Mouse (Mus musculus): ENCODE results near the gene 2900011O08Rik.

Gene 2900011O08Rik

DNA sequence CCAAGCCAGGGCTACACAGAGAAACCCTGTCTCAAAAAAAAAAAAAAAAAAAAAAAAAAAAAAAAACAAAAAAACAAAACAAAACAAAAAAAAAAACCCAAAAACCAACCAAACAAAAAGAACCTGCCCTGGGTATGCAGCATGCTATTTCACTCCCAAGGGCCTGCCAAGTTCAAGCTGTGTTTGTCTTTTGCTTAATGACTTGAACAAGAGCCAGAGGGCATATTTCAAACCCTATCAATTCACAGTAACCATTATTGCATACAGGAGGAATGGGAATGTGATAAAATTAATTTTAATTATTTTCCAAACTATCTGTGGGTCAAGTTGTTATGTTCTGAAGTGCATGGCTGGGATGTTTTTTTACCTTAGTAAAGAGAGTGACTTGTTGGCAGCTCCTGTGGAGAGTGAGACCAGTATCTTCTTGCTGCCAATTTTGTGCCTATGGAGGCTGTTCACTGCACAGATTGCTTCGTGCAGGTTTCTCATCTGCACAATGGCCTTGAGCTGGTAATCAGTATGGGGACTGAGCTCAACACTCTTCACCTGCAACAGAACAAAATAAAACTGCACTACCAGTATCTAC, 151.7 kb downstream of the 2900011O08Rik start:
- DNase-seq (ENCODE audit: low spot score) = no peak

DNA sequence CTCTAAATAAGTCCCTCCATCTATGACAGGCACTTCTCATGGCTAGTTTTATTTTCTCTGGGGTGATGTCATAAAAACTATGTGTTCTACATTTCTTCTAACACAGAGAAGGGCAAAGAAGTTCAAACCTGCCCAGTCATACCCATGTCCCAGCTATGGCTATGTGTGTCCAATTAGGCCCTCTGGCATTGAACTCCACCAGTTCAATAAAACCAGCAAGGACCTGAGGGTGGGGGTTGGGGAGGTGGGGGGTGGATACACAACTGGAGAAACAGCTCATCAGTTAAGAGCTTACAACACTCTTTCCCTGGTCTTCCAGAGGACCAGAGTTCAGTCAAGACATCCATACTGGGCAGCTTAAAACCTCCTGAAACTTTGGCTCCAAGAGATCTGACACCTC, 152.7 kb downstream of the 2900011O08Rik start:
- no peak for DNase-seq (ENCODE audit: low spot score)

DNA sequence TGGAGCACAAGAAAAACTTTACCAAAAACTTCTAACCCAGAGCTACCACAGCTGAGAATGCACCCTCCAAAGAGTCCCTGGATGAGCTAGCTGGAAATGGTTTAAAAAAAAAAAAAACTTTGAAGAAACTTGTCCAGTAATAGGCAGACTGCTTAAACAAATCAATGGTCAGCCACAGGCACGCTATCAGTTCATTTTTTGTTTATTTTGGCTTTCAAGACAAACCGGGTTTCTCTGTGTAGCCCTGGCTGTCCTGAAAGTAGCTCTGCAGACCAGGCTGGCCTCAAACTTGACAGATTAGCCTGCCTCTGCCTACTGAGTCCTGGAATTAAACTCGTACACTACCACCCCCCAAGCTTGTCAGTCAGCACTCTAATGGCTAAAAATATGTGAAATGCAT, 156.9 kb downstream of the 2900011O08Rik start:
- DNase-seq (ENCODE audit: low spot score) = no peak

DNA sequence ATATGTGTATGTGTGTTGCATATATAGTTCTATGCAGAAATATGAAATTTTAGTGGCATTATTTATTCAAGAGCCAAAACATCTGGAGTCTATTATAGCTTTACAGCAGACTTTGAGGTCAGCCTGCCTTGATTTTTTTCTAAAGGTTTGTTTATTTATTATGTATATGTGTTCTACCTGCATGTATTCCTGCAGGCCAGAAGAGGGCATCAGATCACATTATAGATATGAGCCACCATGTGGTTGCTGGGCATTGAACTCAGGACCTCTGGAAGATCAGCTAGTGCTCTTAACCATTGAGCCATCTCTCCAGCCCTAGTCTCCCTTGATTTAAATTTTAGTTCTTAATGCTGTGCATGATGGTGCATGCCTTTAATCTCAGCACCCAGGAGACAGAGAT, 161.3 kb downstream of the 2900011O08Rik start:
- no peak for DNase-seq (ENCODE audit: low spot score)

Measured in ovary, postnatal 36 days (tissue).